Mouse (Mus musculus) retina, adult 2 months (tissue): ENCODE measurements around the gene Relt.

Experiments used
- DNase-seq: peaks from one replicate; pipeline ENCODE4 v3.0.0-alpha.2; 2012; ENCODE audit warnings: low read depth, low spot score

Gene Relt

DNA sequence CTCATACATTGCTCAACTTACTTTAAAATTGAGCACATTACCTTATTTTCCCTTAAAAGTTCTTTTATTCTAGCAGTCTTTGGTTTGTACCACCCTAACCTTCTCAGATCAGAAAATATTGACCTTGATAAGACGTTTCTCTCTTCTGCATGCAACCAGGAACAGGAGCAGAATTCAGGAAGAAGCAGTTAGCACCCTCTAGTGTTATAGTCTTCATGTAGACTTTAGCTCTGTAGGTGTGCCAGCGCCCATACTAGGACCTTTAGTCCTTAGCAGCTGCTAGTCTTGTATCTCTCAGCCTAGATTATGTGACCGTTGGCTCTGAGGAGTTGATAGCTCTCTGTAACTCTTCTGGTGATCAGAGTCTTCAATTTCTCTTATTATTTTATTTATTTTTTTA, 64.4 kb downstream of the Relt start:
- DNase-seq: no peak
